Mouse (Mus musculus) intestine, embryonic 14.5 days (tissue): ENCODE results near the gene Kdsr. TPM values are rescaled to one million over a fixed set of nuclear protein-coding genes. Genes with fewer than 3 reads are reported as not detected.

Experiments used
- ATAC-seq: fragments of 200-750 bp; cut with Nextera tagmentation; replicated peaks from 2 replicates; pipeline ENCODE4 v1.8.0; 2017; ENCODE audit warnings: low read depth, moderate number of reproducible peaks, moderate TSS enrichment, moderate library complexity; ENCODE audit not compliant: low FRiP score, low TSS enrichment
- DNase-seq: peaks from one replicate; pipeline ENCODE4 v3.0.0-alpha.2; 2018; ENCODE audit warnings: low spot score
- H3K27ac ChIP-seq: fragments of 300-500 bp; sonication (generic); 2 replicates; pipeline ENCODE4 v1.5.1; 2014; ENCODE audit warnings: low read depth, mild to moderate bottlenecking, control low read depth
- H3K27me3 ChIP-seq: fragments of 300-500 bp; sonication (generic); replicated peaks from 2 replicates; pipeline ENCODE4 v1.6.1; 2014; ENCODE audit warnings: low read length, control low read depth; ENCODE audit not compliant: control insufficient read depth, insufficient read depth
- H3K36me3 ChIP-seq: fragments of 300-500 bp; sonication (generic); 2 replicates; pipeline ENCODE4 v1.6.1; 2014; ENCODE audit warnings: low read length, control low read depth; ENCODE audit not compliant: control insufficient read depth, insufficient read depth
- H3K4me1 ChIP-seq: fragments of 300-500 bp; sonication (generic); replicated peaks from 2 replicates; pipeline ENCODE4 v1.6.1; 2014; ENCODE audit warnings: low read length, control low read depth, mixed read lengths; ENCODE audit not compliant: control insufficient read depth, insufficient read depth
- H3K4me2 ChIP-seq: fragments of 300-500 bp; sonication (generic); 2 replicates; pipeline ENCODE4 v1.6.1; 2014; ENCODE audit warnings: low read length
- H3K4me3 ChIP-seq: fragments of 300-500 bp; sonication (generic); 2 replicates; pipeline ENCODE4 v1.5.1; 2014; ENCODE audit warnings: low read depth, low read length, control low read depth, mixed read lengths
- H3K9ac ChIP-seq: fragments of 300-500 bp; sonication (generic); 2 replicates; pipeline ENCODE4 v1.6.1; 2014; ENCODE audit warnings: mild to moderate bottlenecking, low read length
- H3K9me3 ChIP-seq: fragments of 300-500 bp; sonication (generic); 2 replicates; pipeline ENCODE4 v1.6.1; 2016; ENCODE audit warnings: low read length, control low read depth; ENCODE audit not compliant: control insufficient read depth
- WGBS: fragments of 180-500 bp; shearing (Covaris S2); extraction: QIAGEN DNeasy Blood & Tissue Kit; methylation state at CpG from one replicate; pipeline ENCODE4 v1.1.7; 2014; 5-methylcytosine and 5-hydroxymethylcytosine counted together
- polyA plus RNA-seq: library from polyadenylated mRNA; unstranded; fragments of >200 nt; fragmentation: Nextera tagmentation; extraction: Ambion mirVana; gene quantifications from 2 replicates; pipeline ENCODE4 v1.2.1, GENCODE M21; 2014

Gene Kdsr
- polyA plus RNA-seq, 1 experiment from 2014 or later, result 13.5 TPM

- no peak overlapping the region for H3K27ac ChIP-seq
- no peaks in the 10 kb centered on the region for H3K4me1 ChIP-seq
- 85% methylated on average over 1 of the region's 1 CpGs for WGBS
- DNase-seq (no peak), ATAC-seq (no peak)
- no peaks in the 10 kb centered on the region for H3K9me3 ChIP-seq
- no peak overlapping the region for H3K4me2 ChIP-seq
- H3K36me3 ChIP-seq, result peaks cover 24% of the 10 kb centered on the region
- no peaks in the 10 kb centered on the region for H3K27me3 ChIP-seq
- no peak overlapping the region for H3K4me3 ChIP-seq
- no peak overlapping the region for H3K9ac ChIP-seq
Measured at GRCm38 (mm10) chr1:106750656-106751055, 8.9 kb downstream of the Kdsr start.

- H3K4me3 ChIP-seq, result no peak overlapping the region
- no peak overlapping the region for H3K9ac ChIP-seq
- no peak overlapping the region for H3K27ac ChIP-seq
- H3K9me3 ChIP-seq, result no peaks in the 10 kb centered on the region
- DNase-seq, result no peak
- H3K36me3 ChIP-seq, result peaks cover 21% of the 10 kb centered on the region
- no peaks in the 10 kb centered on the region for H3K27me3 ChIP-seq
- WGBS, result 90% methylated on average over 6 of the region's 6 CpGs
- ATAC-seq, result no peak
- H3K4me2 ChIP-seq, result no peak overlapping the region
- H3K4me1 ChIP-seq, result no peaks in the 10 kb centered on the region
Measured at GRCm38 (mm10) chr1:106748555-106749315, 10.8 kb downstream of the Kdsr start.

- 95% methylated on average over 6 of the region's 6 CpGs for WGBS
- Histone ChIP-seq H3K4me2 (no peak overlapping the region), H3K4me1 (no peaks in the 10 kb centered on the region), H3K9ac (no peak overlapping the region), H3K36me3 (peaks cover 32% of the 10 kb centered on the region), H3K4me3 (no peak overlapping the region), H3K27ac (no peak overlapping the region), H3K27me3 (no peaks in the 10 kb centered on the region), H3K9me3 (no peaks in the 10 kb centered on the region)
- ATAC-seq (no peak), DNase-seq (no peak)
Measured at GRCm38 (mm10) chr1:106742980-106743379, 16.5 kb downstream of the Kdsr start.

- Histone ChIP-seq H3K27ac (no peak overlapping the region), H3K9ac (no peak overlapping the region), H3K36me3 (peaks cover 26% of the 10 kb centered on the region), H3K4me3 (no peak overlapping the region), H3K27me3 (no peaks in the 10 kb centered on the region), H3K4me1 (no peaks in the 10 kb centered on the region), H3K4me2 (no peak overlapping the region), H3K9me3 (no peaks in the 10 kb centered on the region)
- WGBS, result 94% methylated on average over 4 of the region's 4 CpGs
- ATAC-seq, result no peak
- no peak for DNase-seq
Measured at GRCm38 (mm10) chr1:106740735-106741134, 18.8 kb downstream of the Kdsr start.

GRCm38 (mm10) chr1:106739810-106740209, 19.7 kb downstream of the Kdsr start:
- H3K4me3 ChIP-seq, result no peak overlapping the region
- H3K27me3 ChIP-seq, result no peaks in the 10 kb centered on the region
- ATAC-seq, result no peak
- H3K9ac ChIP-seq, result no peak overlapping the region
- no peak overlapping the region for H3K4me2 ChIP-seq
- peaks cover 26% of the 10 kb centered on the region; the same call in 1 of the 2 replicates for H3K36me3 ChIP-seq
- no peaks in the 10 kb centered on the region for H3K9me3 ChIP-seq
- 95% methylated on average over 5 of the region's 5 CpGs for WGBS
- no peak overlapping the region for H3K27ac ChIP-seq
- no peaks in the 10 kb centered on the region for H3K4me1 ChIP-seq
- no peak for DNase-seq

- DNase-seq, result no peak
- no peak overlapping the region for H3K4me3 ChIP-seq
- no peak overlapping the region for H3K27ac ChIP-seq
- no peaks in the 10 kb centered on the region for H3K4me1 ChIP-seq
- H3K9me3 ChIP-seq, result no peaks in the 10 kb centered on the region
- H3K36me3 ChIP-seq, result peaks cover 30% of the 10 kb centered on the region
- H3K27me3 ChIP-seq, result no peaks in the 10 kb centered on the region
- ATAC-seq, result no peak
- no peak overlapping the region for H3K4me2 ChIP-seq
- no peak overlapping the region for H3K9ac ChIP-seq
- 80% methylated on average over 3 of the region's 3 CpGs for WGBS
Measured at GRCm38 (mm10) chr1:106738092-106738491, 21.4 kb downstream of the Kdsr start.

- Histone ChIP-seq H3K9ac (no peak overlapping the region), H3K27ac (no peak overlapping the region), H3K9me3 (no peaks in the 10 kb centered on the region), H3K4me3 (no peak overlapping the region), H3K36me3 (peaks cover 28% of the 10 kb centered on the region), H3K27me3 (no peaks in the 10 kb centered on the region), H3K4me1 (no peaks in the 10 kb centered on the region), H3K4me2 (no peak overlapping the region)
- ATAC-seq (no peak), DNase-seq (no peak)
- 96% methylated on average over 8 of the region's 8 CpGs for WGBS
Measured at GRCm38 (mm10) chr1:106736211-106736610, 23.3 kb downstream of the Kdsr start.

GRCm38 (mm10) chr1:106735586-106735985, 23.9 kb downstream of the Kdsr start:
- no peak overlapping the region for H3K9ac ChIP-seq
- WGBS, result 48% methylated on average over 2 of the region's 2 CpGs

GRCm38 (mm10) chr1:106722061-106722460, 37.5 kb downstream of the Kdsr start:
- H3K4me1 ChIP-seq, result no peaks in the 10 kb centered on the region
- 51% methylated on average over 5 of the region's 5 CpGs for WGBS
- H3K27ac ChIP-seq, result no peak overlapping the region
- ATAC-seq (no peak), DNase-seq (no peak)
- no peaks in the 10 kb centered on the region for H3K27me3 ChIP-seq
- H3K4me3 ChIP-seq, result no peak overlapping the region
- no peaks in the 10 kb centered on the region for H3K36me3 ChIP-seq
- H3K9me3 ChIP-seq, result no peaks in the 10 kb centered on the region
- H3K9ac ChIP-seq, result no peak overlapping the region
- no peak overlapping the region for H3K4me2 ChIP-seq

More at GRCm38 (mm10) chr1:106735586-106735985, 23.9 kb downstream of the Kdsr start:
- Histone ChIP-seq H3K9me3 (no peaks in the 10 kb centered on the region), H3K27me3 (no peaks in the 10 kb centered on the region), H3K4me2 (no peak overlapping the region), H3K36me3 (peaks cover 28% of the 10 kb centered on the region), H3K27ac (no peak overlapping the region), H3K4me1 (no peaks in the 10 kb centered on the region), H3K4me3 (no peak overlapping the region)
- DNase-seq, result peak; percentile 66
- no peak for ATAC-seq
